Mouse (Mus musculus) erythroblast, embryonic 14.5 days (primary cell): ENCODE data around the gene Nkx2-4. TPM values are rescaled to one million over a fixed set of nuclear protein-coding genes. Genes with fewer than 3 reads are reported as not detected.

Experiments
- H3K27me3 ChIP-seq: 2 replicates; pipeline ENCODE4 v1.6.1; 2012; ENCODE audit warnings: inconsistent platforms; ENCODE audit not compliant: control insufficient read depth
- H3K36me3 ChIP-seq: 2 replicates; pipeline ENCODE4 v1.6.1; 2012; ENCODE audit warnings: mild to moderate bottlenecking, inconsistent platforms; ENCODE audit not compliant: control insufficient read depth
- H3K4me1 ChIP-seq: 2 replicates; pipeline ENCODE4 v1.6.1; 2012; ENCODE audit warnings: inconsistent platforms; ENCODE audit not compliant: control insufficient read depth
- H3K4me3 ChIP-seq: replicated peaks from 2 replicates; pipeline ENCODE3; 2012; ENCODE audit warnings: moderate library complexity, mild to moderate bottlenecking, inconsistent platforms
- H3K9me3 ChIP-seq: 2 replicates; pipeline ENCODE4 v1.6.1; 2012; ENCODE audit warnings: low read length, inconsistent platforms, mixed read lengths; ENCODE audit not compliant: control insufficient read depth
- GATA1 ChIP-seq: IDR thresholded peaks from 2 replicates; pipeline ENCODE4 v1.6.1; 2012; ENCODE audit warnings: low read length, inconsistent platforms, mixed read lengths
- TAL1 ChIP-seq: IDR thresholded peaks from 3 replicates; pipeline ENCODE4 v1.6.1; 2012; ENCODE audit warnings: low read length, inconsistent platforms, mixed read lengths
- polyA plus RNA-seq: library from polyadenylated mRNA; stranded (reverse); fragments of >175 nt; gene quantifications from 2 replicates; pipeline ENCODE4 v1.2.3, GENCODE M21; 2012

The Nkx2-4 gene
- polyA plus RNA-seq, 1 experiment, result not detected

GRCm38 (mm10) chr2:147074399-147074798 is 10.8 kb downstream of the Nkx2-4 start:
- Histone ChIP-seq H3K4me3 (no peak overlapping the region), H3K36me3 (peaks cover 29% of the 10 kb centered on the region), H3K9me3 (no peaks in the 10 kb centered on the region), H3K27me3 (peaks cover under 1% of the 10 kb centered on the region), H3K4me1 (no peaks in the 10 kb centered on the region)
- TF ChIP-seq GATA1 (no peak), TAL1 (no peak)

DNA sequence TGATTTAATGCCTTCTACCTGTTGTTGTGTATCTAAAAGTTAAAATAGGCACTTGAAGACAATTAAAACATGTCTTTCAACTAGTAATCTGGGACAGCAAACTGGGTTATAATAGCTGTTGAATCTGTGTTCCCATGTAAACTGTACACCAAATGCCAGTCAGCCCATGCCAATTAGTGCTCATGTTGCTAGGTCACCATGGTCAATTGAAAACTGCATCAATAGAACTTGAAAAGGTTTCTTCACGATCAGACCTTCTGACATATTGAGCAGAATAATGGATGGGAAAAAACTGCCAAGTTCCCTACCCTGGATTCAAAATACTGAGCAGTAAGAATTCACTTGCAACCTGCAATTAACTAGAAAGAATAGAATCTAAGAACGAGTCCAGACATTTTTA is 11.3 kb downstream of the Nkx2-4 start:
- no peak overlapping the region for H3K4me3 ChIP-seq
- H3K36me3 ChIP-seq, result peaks cover 33% of the 10 kb centered on the region
- H3K4me1 ChIP-seq, result no peaks in the 10 kb centered on the region
- no peaks in the 10 kb centered on the region for H3K27me3 ChIP-seq
- H3K9me3 ChIP-seq, result no peaks in the 10 kb centered on the region
- TF ChIP-seq GATA1 (no peak), TAL1 (no peak)

GRCm38 (mm10) chr2:147070305-147070704 is 14.9 kb downstream of the Nkx2-4 start:
- Histone ChIP-seq H3K4me3 (no peak overlapping the region), H3K36me3 (peaks cover 32% of the 10 kb centered on the region), H3K4me1 (peaks cover 3% of the 10 kb centered on the region), H3K9me3 (no peaks in the 10 kb centered on the region), H3K27me3 (no peaks in the 10 kb centered on the region)
- TF ChIP-seq TAL1, result no peak

- peaks cover 35% of the 10 kb centered on the region for H3K36me3 ChIP-seq
- H3K27me3 ChIP-seq, result no peaks in the 10 kb centered on the region
- H3K4me3 ChIP-seq, result no peak overlapping the region
- H3K4me1 ChIP-seq, result peaks cover 3% of the 10 kb centered on the region
- no peaks in the 10 kb centered on the region for H3K9me3 ChIP-seq
- TF ChIP-seq TAL1 (no peak), GATA1 (no peak)
These were observed 16.2 kb downstream of the Nkx2-4 start for GRCm38 (mm10) chr2:147069077-147069476.

DNA sequence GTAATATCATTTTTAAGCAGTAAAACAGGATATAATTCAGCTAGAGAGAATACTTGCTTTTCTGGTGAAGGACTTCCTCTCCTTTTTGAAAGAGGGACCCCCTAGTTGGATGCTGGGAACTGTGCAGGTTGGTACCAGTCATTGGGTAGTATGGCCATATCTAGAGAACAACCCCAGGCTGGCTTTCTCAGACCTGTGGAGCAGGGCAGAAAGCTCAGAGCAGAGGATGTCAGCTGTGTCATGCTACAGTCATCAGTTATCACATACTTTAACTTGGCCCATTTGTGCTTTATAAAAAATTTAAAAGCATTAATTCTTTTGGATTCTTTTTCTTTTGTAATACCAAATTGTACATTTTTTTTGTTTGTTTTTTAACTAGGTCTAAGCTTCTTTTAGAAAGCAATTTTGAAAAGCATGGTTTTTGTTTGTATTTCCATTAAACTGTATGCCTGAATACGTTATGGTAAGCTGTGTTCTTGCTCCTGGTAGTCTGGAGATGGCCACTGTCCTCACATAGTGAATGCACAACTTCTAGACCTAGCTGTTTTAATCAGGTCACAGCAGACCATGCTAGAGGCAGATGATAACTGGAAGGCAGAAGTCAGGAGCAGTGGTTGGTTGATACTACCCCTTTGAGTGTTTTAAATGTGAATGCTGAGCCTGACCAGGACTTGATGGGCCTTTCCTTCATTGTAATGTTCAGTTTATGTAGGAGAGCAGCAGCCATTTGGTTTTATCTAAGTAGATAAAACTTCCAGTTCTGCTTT is 17.6 kb downstream of the Nkx2-4 start:
- Histone ChIP-seq H3K27me3 (no peaks in the 10 kb centered on the region), H3K4me1 (peaks cover 3% of the 10 kb centered on the region), H3K4me3 (no peak overlapping the region), H3K9me3 (no peaks in the 10 kb centered on the region), H3K36me3 (peaks cover 38% of the 10 kb centered on the region)
- TF ChIP-seq TAL1 (no peak), GATA1 (no peak)

- Histone ChIP-seq H3K4me1 (no peaks in the 10 kb centered on the region), H3K4me3 (no peak overlapping the region), H3K9me3 (no peaks in the 10 kb centered on the region), H3K27me3 (no peaks in the 10 kb centered on the region), H3K36me3 (peaks cover 57% of the 10 kb centered on the region)
- TF ChIP-seq GATA1, result no peak
- TF ChIP-seq TAL1, result no peak
These were observed 31.9 kb downstream of the Nkx2-4 start for GRCm38 (mm10) chr2:147053229-147053892.

GRCm38 (mm10) chr2:147047051-147047450 is 38.2 kb downstream of the Nkx2-4 start:
- Histone ChIP-seq H3K27me3 (no peaks in the 10 kb centered on the region), H3K4me3 (no peak overlapping the region), H3K4me1 (no peaks in the 10 kb centered on the region), H3K9me3 (no peaks in the 10 kb centered on the region), H3K36me3 (peaks cover 64% of the 10 kb centered on the region)
- no peak for TF ChIP-seq GATA1
- TF ChIP-seq TAL1, result no peak

DNA sequence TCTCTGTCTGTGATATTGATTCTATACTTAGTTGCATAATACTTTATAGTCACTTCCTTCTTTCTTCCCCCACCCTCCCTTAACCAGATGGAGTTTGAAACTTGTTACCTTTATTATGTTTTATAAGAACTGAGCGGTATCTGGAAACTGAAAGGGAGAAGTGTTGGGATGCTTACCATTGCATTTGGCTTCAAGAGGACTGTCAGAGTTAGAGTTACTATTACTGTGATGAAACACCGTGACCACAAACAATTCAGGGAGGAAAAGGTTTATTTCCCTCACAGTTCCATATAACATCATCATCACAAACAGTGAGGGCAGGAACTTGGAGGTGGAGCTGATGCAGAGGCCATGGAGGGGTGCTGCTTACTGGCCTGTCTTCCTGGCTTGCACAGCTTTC is 49.4 kb downstream of the Nkx2-4 start:
- H3K9me3 ChIP-seq, result no peaks in the 10 kb centered on the region
- peaks cover 52% of the 10 kb centered on the region for H3K36me3 ChIP-seq
- TF ChIP-seq GATA1, result no peak
- H3K4me3 ChIP-seq, result no peak overlapping the region
- H3K4me1 ChIP-seq, result no peaks in the 10 kb centered on the region
- H3K27me3 ChIP-seq, result no peaks in the 10 kb centered on the region

Other genes starting within 250 kb of the Nkx2-4 start
- 0.48 and 1.3 TPM in 2 replicates for gene Kiz, start 229.6 kb downstream of the Nkx2-4 start, polyA plus RNA-seq
- gene Xrn2, start 72.4 kb downstream of the Nkx2-4 start, polyA plus RNA-seq, result 0.28 and 0.66 TPM in 2 replicates
- not detected in 2 replicates for gene Nkx2-2, start 108.8 kb upstream of the Nkx2-4 start, polyA plus RNA-seq